Mouse (Mus musculus) embryonic facial prominence, embryonic 11.5 days (tissue): ENCODE results near the gene C1qtnf5. TPM values are rescaled to one million over a fixed set of nuclear protein-coding genes. Genes with fewer than 3 reads are reported as not detected.
A peak's percentile ranks its signal among the peaks of the same experiment; 100 is the strongest.

Experiments used
- ATAC-seq: fragments of 200-750 bp; cut with Nextera tagmentation; replicated peaks from 2 replicates; pipeline ENCODE4 v1.8.0; 2017; ENCODE audit warnings: low read depth; ENCODE audit not compliant: insufficient number of reproducible peaks, low FRiP score, low TSS enrichment
- DNase-seq: peaks from one replicate; pipeline ENCODE4 v3.0.0-alpha.2; 2015; ENCODE audit warnings: low spot score
- H3K27ac ChIP-seq: fragments of 300-500 bp; sonication (generic); replicated peaks from 2 replicates; pipeline ENCODE4 v1.5.1; 2014; ENCODE audit warnings: mild to moderate bottlenecking, low read depth, low read length, control low read depth
- H3K27me3 ChIP-seq: fragments of 300-500 bp; sonication (generic); 2 replicates; pipeline ENCODE4 v1.6.1; 2014; ENCODE audit warnings: mild to moderate bottlenecking, low read length, moderate library complexity, mixed read lengths; ENCODE audit not compliant: control insufficient read depth, insufficient read depth
- H3K36me3 ChIP-seq: fragments of 300-500 bp; sonication (generic); replicated peaks from 2 replicates; pipeline ENCODE4 v1.6.1; 2014; ENCODE audit warnings: low read depth, mild to moderate bottlenecking, low read length, moderate library complexity, mixed read lengths; ENCODE audit not compliant: control insufficient read depth, insufficient read depth
- H3K4me1 ChIP-seq: fragments of 300-500 bp; sonication (generic); 2 replicates; pipeline ENCODE4 v1.6.1; 2014; ENCODE audit warnings: low read length, mixed read lengths; ENCODE audit not compliant: control insufficient read depth, insufficient read depth
- H3K4me2 ChIP-seq: fragments of 300-500 bp; sonication (generic); 2 replicates; pipeline ENCODE4 v1.6.1; 2014; ENCODE audit warnings: low read depth, mild to moderate bottlenecking, control low read depth, low read length, moderate library complexity
- H3K4me3 ChIP-seq: fragments of 300-500 bp; sonication (generic); 2 replicates; pipeline ENCODE4 v1.5.1; 2014; ENCODE audit warnings: low read depth, low read length, control low read depth
- H3K9ac ChIP-seq: fragments of 300-500 bp; sonication (generic); replicated peaks from 2 replicates; pipeline ENCODE4 v1.6.1; 2014; ENCODE audit warnings: mild to moderate bottlenecking, control low read depth, low read length
- H3K9me3 ChIP-seq: fragments of 300-500 bp; sonication (generic); replicated peaks from 2 replicates; pipeline ENCODE4 v1.6.1; 2016; ENCODE audit warnings: mild to moderate bottlenecking, low read length, inconsistent platforms, mixed read lengths; ENCODE audit not compliant: control insufficient read depth
- WGBS: fragments of 180-500 bp; shearing (Covaris S2); extraction: QIAGEN DNeasy Blood & Tissue Kit; methylation state at CpG from one replicate; pipeline ENCODE4 v1.1.7; 2014; 5-methylcytosine and 5-hydroxymethylcytosine counted together
- polyA plus RNA-seq: library from polyadenylated mRNA; unstranded; fragments of >200 nt; fragmentation: Nextera tagmentation; extraction: Ambion mirVana; gene quantifications from 2 replicates; pipeline ENCODE4 v1.2.1, GENCODE M21; 2014

The C1qtnf5 gene
- polyA plus RNA-seq, 1 experiment from 2014 or later = 0.53 TPM

GRCm38 (mm10) chr9:44101490-44101889, 5.6 kb upstream of the C1qtnf5 start, which contains the start of gene Mfrp:
Mfrp (plus strand) TSS chr9:44101729.
- no peaks in the 10 kb centered on the region for H3K9me3 ChIP-seq
- no peaks in the 10 kb centered on the region for H3K27me3 ChIP-seq
- ATAC-seq (no peak), DNase-seq (peak; percentile 31)
- no peak within 1 kb of the TSS for H3K4me2 ChIP-seq
- 47% methylated on average over 9 of the region's 9 CpGs for WGBS
- no peak within 1 kb of the TSS for H3K9ac ChIP-seq
- no peaks in the 10 kb centered on the region for H3K36me3 ChIP-seq
- no peak within 1 kb of the TSS for H3K27ac ChIP-seq
- H3K4me1 ChIP-seq = no peaks in the 10 kb centered on the region
- H3K4me3 ChIP-seq = no peak within 1 kb of the TSS

GRCm38 (mm10) chr9:44104881-44105280, 2.2 kb upstream of the C1qtnf5 start:
- H3K27ac ChIP-seq = no peak overlapping the region
- H3K9me3 ChIP-seq = no peaks in the 10 kb centered on the region
- no peak for DNase-seq
- H3K4me3 ChIP-seq = no peak overlapping the region
- ATAC-seq = no peak
- H3K4me2 ChIP-seq = no peak overlapping the region
- 93% methylated on average over 7 of the region's 7 CpGs for WGBS
- H3K36me3 ChIP-seq = no peaks in the 10 kb centered on the region; the same call in 1 of the 2 replicates
- peaks cover 14% of the 10 kb centered on the region for H3K4me1 ChIP-seq
- H3K9ac ChIP-seq = no peak overlapping the region
- no peaks in the 10 kb centered on the region for H3K27me3 ChIP-seq

GRCm38 (mm10) chr9:44105781-44106180, 1.3 kb upstream of the C1qtnf5 start:
- Histone ChIP-seq H3K27ac (no peak overlapping the region), H3K9me3 (no peaks in the 10 kb centered on the region), H3K4me3 (no peak overlapping the region), H3K36me3 (no peaks in the 10 kb centered on the region; the same call in 1 of the 2 replicates), H3K27me3 (no peaks in the 10 kb centered on the region), H3K4me1 (peaks cover 19% of the 10 kb centered on the region), H3K9ac (no peak overlapping the region), H3K4me2 (no peak overlapping the region)
- WGBS = 89% methylated on average over 10 of the region's 10 CpGs
- ATAC-seq = no peak
- no peak for DNase-seq

- ATAC-seq = no peak
- H3K4me1 ChIP-seq = peaks cover 19% of the 10 kb centered on the region
- H3K9ac ChIP-seq = no peak overlapping the region
- no peak for DNase-seq
- H3K4me2 ChIP-seq = no peak overlapping the region
- no peak overlapping the region for H3K4me3 ChIP-seq
- WGBS = 91% methylated on average over 7 of the region's 7 CpGs
- H3K9me3 ChIP-seq = no peaks in the 10 kb centered on the region
- no peak overlapping the region for H3K27ac ChIP-seq
- no peaks in the 10 kb centered on the region; the same call in 1 of the 2 replicates for H3K36me3 ChIP-seq
- no peaks in the 10 kb centered on the region for H3K27me3 ChIP-seq
Observed at GRCm38 (mm10) chr9:44106182-44106581, 863 bp upstream of the C1qtnf5 start.

GRCm38 (mm10) chr9:44106596-44106995, 449 bp upstream of the C1qtnf5 start:
- Histone ChIP-seq H3K36me3 (no peaks in the 10 kb centered on the region; the same call in 1 of the 2 replicates), H3K4me1 (peaks cover 19% of the 10 kb centered on the region), H3K4me3 (no peak overlapping the region), H3K4me2 (no peak overlapping the region), H3K27me3 (no peaks in the 10 kb centered on the region), H3K9me3 (no peaks in the 10 kb centered on the region), H3K9ac (no peak overlapping the region), H3K27ac (no peak overlapping the region; the same call in 1 of the 2 replicates)
- ATAC-seq (no peak), DNase-seq (no peak)
- WGBS = 73% methylated on average over 4 of the region's 4 CpGs

GRCm38 (mm10) chr9:44107557-44108179, 623 bp downstream of the C1qtnf5 start:
- H3K9ac ChIP-seq = no peak overlapping the region
- H3K4me2 ChIP-seq = peak overlapping the region; percentile 10; the same call in 1 of the 2 replicates
- H3K27me3 ChIP-seq = no peaks in the 10 kb centered on the region
- DNase-seq (peak; percentile 62), ATAC-seq (peak; percentile 42; the same call in 1 of the 2 replicates)
- H3K4me3 ChIP-seq = no peak overlapping the region; the same call in 1 of the 2 replicates
- H3K36me3 ChIP-seq = no peaks in the 10 kb centered on the region; the same call in 1 of the 2 replicates
- 36% methylated on average over 25 of the region's 25 CpGs for WGBS
- H3K27ac ChIP-seq = no peak overlapping the region
- no peaks in the 10 kb centered on the region for H3K9me3 ChIP-seq
- H3K4me1 ChIP-seq = peaks cover 19% of the 10 kb centered on the region

- Histone ChIP-seq H3K4me2 (peak overlapping the region; percentile 25), H3K27ac (no peak overlapping the region), H3K27me3 (no peaks in the 10 kb centered on the region), H3K4me3 (no peak overlapping the region), H3K9me3 (no peaks in the 10 kb centered on the region), H3K9ac (peak overlapping the region; percentile 13), H3K4me1 (peaks cover 19% of the 10 kb centered on the region), H3K36me3 (no peaks in the 10 kb centered on the region; the same call in 1 of the 2 replicates)
- no peak for DNase-seq
- WGBS = 78% methylated on average over 31 of the region's 31 CpGs
- no peak for ATAC-seq
Observed at GRCm38 (mm10) chr9:44108269-44109055, 1.4 kb downstream of the C1qtnf5 start.
